Mouse (Mus musculus) midbrain, embryonic 12.5 days (tissue): ENCODE results near the gene Aqp11. TPM values are rescaled to one million over a fixed set of nuclear protein-coding genes. Genes with fewer than 3 reads are reported as not detected.

Source experiments
- ATAC-seq: fragments of 200-750 bp; cut with Nextera tagmentation; 2 replicates; pipeline ENCODE4 v1.8.0; 2017; ENCODE audit warnings: low read depth, moderate TSS enrichment, moderate library complexity; ENCODE audit not compliant: low FRiP score
- H3K27ac ChIP-seq: fragments of 300-500 bp; sonication (generic); replicated peaks from 2 replicates; pipeline ENCODE4 v1.5.1; 2016; ENCODE audit warnings: mild to moderate bottlenecking
- H3K27me3 ChIP-seq: fragments of 300-500 bp; sonication (generic); 2 replicates; pipeline ENCODE4 v1.6.1; 2016; ENCODE audit warnings: mild to moderate bottlenecking
- H3K36me3 ChIP-seq: fragments of 300-500 bp; sonication (generic); 2 replicates; pipeline ENCODE4 v1.6.1; 2016
- H3K4me1 ChIP-seq: fragments of 300-500 bp; sonication (generic); 2 replicates; pipeline ENCODE4 v1.6.1; 2016
- H3K4me2 ChIP-seq: fragments of 300-500 bp; sonication (generic); replicated peaks from 2 replicates; pipeline ENCODE4 v1.6.1; 2016; ENCODE audit warnings: mild to moderate bottlenecking, moderate library complexity
- H3K4me3 ChIP-seq: fragments of 300-500 bp; sonication (generic); 2 replicates; pipeline ENCODE4 v1.5.1; 2016; ENCODE audit warnings: mild to moderate bottlenecking
- H3K9ac ChIP-seq: fragments of 300-500 bp; sonication (generic); replicated peaks from 2 replicates; pipeline ENCODE4 v1.6.1; 2016; ENCODE audit warnings: mild to moderate bottlenecking, moderate library complexity
- H3K9me3 ChIP-seq: fragments of 300-500 bp; sonication (generic); 2 replicates; pipeline ENCODE4 v1.6.1; 2016; ENCODE audit warnings: mild to moderate bottlenecking
- WGBS: fragments of 180-500 bp; shearing (Covaris S2); methylation state at CpG from one replicate; pipeline ENCODE4 v1.1.7; 2016; 5-methylcytosine and 5-hydroxymethylcytosine counted together
- polyA plus RNA-seq: library from polyadenylated mRNA; unstranded; fragments of >200 nt; fragmentation: Nextera tagmentation; extraction: Ambion mirVana; gene quantifications from 2 replicates; pipeline ENCODE4 v1.2.1, GENCODE M21; 2016

The Aqp11 gene
- polyA plus RNA-seq: 5.7 and 6.9 TPM in 2 replicates

GRCm38 (mm10) chr7:97737638-97738456, at the start of gene Aqp11:
Gene Aqp11 (minus strand): TSS chr7:97738289.
- no peaks in the 10 kb centered on the region for H3K36me3 ChIP-seq
- H3K27me3 ChIP-seq: peaks cover 15% of the 10 kb centered on the region
- H3K4me2 ChIP-seq: peak within 1 kb of the TSS; percentile 89
- no peaks in the 10 kb centered on the region for H3K9me3 ChIP-seq
- peak within 1 kb of the TSS; percentile 67 for H3K9ac ChIP-seq
- H3K27ac ChIP-seq: no peak within 1 kb of the TSS; the same call in 1 of the 2 replicates
- peak; percentile 95 for ATAC-seq
- H3K4me1 ChIP-seq: peaks cover 14% of the 10 kb centered on the region
- H3K4me3 ChIP-seq: peak within 1 kb of the TSS; percentile 56
- WGBS: under 1% methylated on average over 57 of the region's 64 CpGs

DNA sequence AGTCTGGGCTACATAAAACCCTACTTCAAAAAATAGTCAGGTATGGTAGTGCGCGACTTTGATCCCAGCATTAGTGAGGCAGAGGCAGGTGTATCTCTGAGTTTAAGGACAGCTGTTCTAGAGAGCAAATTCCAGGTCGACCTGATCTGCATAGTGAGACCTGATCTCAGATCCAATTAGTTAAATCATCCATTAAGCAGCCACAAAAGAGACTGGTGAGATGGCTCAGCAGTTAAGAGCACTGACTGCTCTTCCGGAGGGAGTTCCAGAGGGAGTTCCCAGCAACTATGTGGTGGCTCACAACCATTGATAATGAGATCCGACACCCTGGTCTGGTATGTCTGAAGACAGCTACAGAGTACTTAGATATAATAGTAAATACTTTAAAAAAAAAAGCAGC, 45.4 kb upstream of the Aqp11 start:
- H3K27ac ChIP-seq: no peak overlapping the region
- H3K9me3 ChIP-seq: no peaks in the 10 kb centered on the region
- H3K4me2 ChIP-seq: no peak overlapping the region
- no peaks in the 10 kb centered on the region for H3K27me3 ChIP-seq
- no peak for ATAC-seq
- H3K9ac ChIP-seq: no peak overlapping the region
- WGBS: 60% methylated on average over 5 of the region's 5 CpGs
- H3K4me1 ChIP-seq: 0 out of 2 replicates have a peak, but pooled peaks cover 4% of the 10 kb centered on the region
- no peak overlapping the region for H3K4me3 ChIP-seq
- no peaks in the 10 kb centered on the region for H3K36me3 ChIP-seq

GRCm38 (mm10) chr7:97781496-97781895, 43.4 kb upstream of the Aqp11 start:
- H3K27me3 ChIP-seq: no peaks in the 10 kb centered on the region
- no peak overlapping the region for H3K27ac ChIP-seq
- no peak overlapping the region for H3K9ac ChIP-seq
- H3K4me2 ChIP-seq: no peak overlapping the region
- H3K36me3 ChIP-seq: no peaks in the 10 kb centered on the region
- no peak for ATAC-seq
- no peaks in the 10 kb centered on the region for H3K9me3 ChIP-seq
- no peaks in the 10 kb centered on the region for H3K4me1 ChIP-seq
- no peak overlapping the region for H3K4me3 ChIP-seq
- 76% methylated on average over 8 of the region's 8 CpGs for WGBS

GRCm38 (mm10) chr7:97780815-97781214, 42.7 kb upstream of the Aqp11 start:
- 94% methylated on average over 1 of the region's 1 CpGs for WGBS
- Histone ChIP-seq H3K4me3 (no peak overlapping the region), H3K4me2 (no peak overlapping the region), H3K36me3 (no peaks in the 10 kb centered on the region), H3K9me3 (no peaks in the 10 kb centered on the region), H3K9ac (no peak overlapping the region), H3K27me3 (no peaks in the 10 kb centered on the region), H3K27ac (no peak overlapping the region), H3K4me1 (no peaks in the 10 kb centered on the region)
- no peak for ATAC-seq

GRCm38 (mm10) chr7:97780222-97780621, 42.1 kb upstream of the Aqp11 start:
- Histone ChIP-seq H3K4me3 (no peak overlapping the region), H3K27me3 (no peaks in the 10 kb centered on the region), H3K4me1 (no peaks in the 10 kb centered on the region), H3K9me3 (no peaks in the 10 kb centered on the region), H3K4me2 (no peak overlapping the region), H3K36me3 (no peaks in the 10 kb centered on the region), H3K9ac (no peak overlapping the region), H3K27ac (no peak overlapping the region)
- whole genome bisulfite sequencing: 90% methylated on average over 1 of the region's 1 CpGs
- no peak for ATAC-seq

- H3K27me3 ChIP-seq: no peaks in the 10 kb centered on the region
- H3K4me1 ChIP-seq: no peaks in the 10 kb centered on the region
- H3K36me3 ChIP-seq: no peaks in the 10 kb centered on the region
- H3K4me2 ChIP-seq: no peak overlapping the region
- H3K4me3 ChIP-seq: no peak overlapping the region
- no peaks in the 10 kb centered on the region for H3K9me3 ChIP-seq
- no peak overlapping the region for H3K9ac ChIP-seq
- no peak overlapping the region for H3K27ac ChIP-seq
- 89% methylated on average over 4 of the region's 4 CpGs for WGBS
- ATAC-seq: no peak
Observed at GRCm38 (mm10) chr7:97777191-97777590, 39.1 kb upstream of the Aqp11 start.

DNA sequence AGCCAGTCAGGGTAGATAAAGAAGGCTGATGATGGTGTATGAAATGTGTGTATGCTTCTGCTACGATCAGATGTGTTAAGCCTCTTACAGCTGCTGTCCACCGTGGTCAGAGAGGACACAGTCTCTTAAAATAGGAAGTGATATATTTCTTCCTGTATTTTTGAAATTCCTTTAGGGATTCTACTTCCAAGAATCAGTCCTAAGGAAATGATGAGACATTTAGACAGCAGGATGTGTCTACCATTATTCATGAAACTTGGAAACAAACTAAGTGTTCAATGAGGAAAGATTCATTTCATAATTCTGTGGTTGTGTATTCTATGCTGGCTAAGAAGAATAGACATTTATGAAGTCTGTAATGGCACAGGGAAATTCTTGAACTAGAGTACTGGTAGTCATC, 37.8 kb upstream of the Aqp11 start:
- 77% methylated on average over 2 of the region's 2 CpGs for WGBS
- ATAC-seq: no peak
- no peaks in the 10 kb centered on the region for H3K27me3 ChIP-seq

DNA sequence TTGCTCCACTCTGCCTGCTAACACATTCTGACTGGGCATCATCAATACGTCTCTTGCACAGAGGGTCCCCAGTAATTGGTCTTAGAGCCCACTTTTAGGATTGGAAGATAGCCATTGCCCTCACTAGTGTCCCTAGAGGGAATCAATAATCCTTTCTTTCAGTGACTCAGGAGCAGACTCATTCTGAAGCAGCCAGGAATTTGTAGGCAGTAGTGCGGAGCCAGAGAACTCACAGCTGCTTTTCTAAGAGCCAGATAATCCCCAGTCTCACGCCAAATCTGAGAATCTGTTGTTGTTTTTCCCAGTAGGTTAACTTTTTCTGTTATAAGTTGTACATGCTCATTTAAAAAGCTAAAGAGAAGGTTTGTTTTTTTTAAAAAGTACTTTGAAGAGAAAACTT, 37.3 kb upstream of the Aqp11 start:
- H3K36me3 ChIP-seq: no peaks in the 10 kb centered on the region
- ATAC-seq: no peak
- H3K27ac ChIP-seq: no peak overlapping the region
- no peaks in the 10 kb centered on the region for H3K9me3 ChIP-seq
- no peak overlapping the region for H3K9ac ChIP-seq
- no peaks in the 10 kb centered on the region for H3K4me1 ChIP-seq
- H3K4me3 ChIP-seq: no peak overlapping the region
- H3K4me2 ChIP-seq: no peak overlapping the region
- H3K27me3 ChIP-seq: no peaks in the 10 kb centered on the region
- 10% methylated on average over 3 of the region's 3 CpGs for WGBS

More for the DNA sequence above, 37.8 kb upstream of the Aqp11 start:
- Histone ChIP-seq H3K4me1 (no peaks in the 10 kb centered on the region), H3K27ac (no peak overlapping the region), H3K4me3 (no peak overlapping the region), H3K36me3 (no peaks in the 10 kb centered on the region), H3K9me3 (no peaks in the 10 kb centered on the region), H3K9ac (no peak overlapping the region), H3K4me2 (no peak overlapping the region)

DNA sequence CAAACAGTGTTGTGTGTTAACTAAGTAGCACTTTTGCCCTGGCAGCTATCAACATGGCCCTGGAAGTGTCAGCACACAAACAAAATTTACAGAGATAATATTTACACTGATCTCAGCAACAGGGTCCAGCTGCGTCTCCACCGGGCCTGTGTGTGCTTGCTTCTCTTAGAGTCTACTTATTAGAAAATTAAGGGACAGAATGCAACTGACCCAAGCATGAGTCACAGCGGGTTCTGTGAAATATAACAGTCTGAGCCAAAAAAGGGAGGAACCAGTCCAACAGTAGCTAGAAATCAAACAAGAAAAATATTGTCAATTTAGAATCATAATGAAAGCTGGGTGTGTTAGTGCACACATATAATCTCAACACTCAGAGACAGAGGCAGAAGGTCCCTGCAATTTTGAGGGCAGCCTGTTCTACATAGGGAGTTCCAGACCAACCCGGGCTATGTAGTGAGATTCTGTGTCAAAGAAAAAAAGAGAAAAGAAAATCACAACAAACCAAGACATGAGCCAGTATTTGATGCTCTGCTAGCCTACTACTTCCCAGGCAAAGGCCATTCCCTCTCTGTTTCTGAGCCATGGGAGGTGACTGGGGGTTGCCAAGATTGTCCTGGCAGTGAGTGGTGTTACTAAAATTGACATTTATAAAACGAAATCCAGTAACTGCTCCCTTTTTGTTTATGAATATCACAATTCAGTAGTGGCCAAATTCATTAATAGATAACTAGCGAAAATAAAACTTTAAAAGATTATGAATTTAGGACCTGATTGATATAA, 32.9 kb upstream of the Aqp11 start:
- H3K9ac ChIP-seq: no peak overlapping the region
- ATAC-seq: no peak
- H3K36me3 ChIP-seq: no peaks in the 10 kb centered on the region
- WGBS: 87% methylated on average over 6 of the region's 6 CpGs
- H3K9me3 ChIP-seq: no peaks in the 10 kb centered on the region
- no peak overlapping the region for H3K27ac ChIP-seq
- no peak overlapping the region for H3K4me3 ChIP-seq
- H3K4me1 ChIP-seq: no peaks in the 10 kb centered on the region
- H3K4me2 ChIP-seq: no peak overlapping the region
- H3K27me3 ChIP-seq: no peaks in the 10 kb centered on the region

DNA sequence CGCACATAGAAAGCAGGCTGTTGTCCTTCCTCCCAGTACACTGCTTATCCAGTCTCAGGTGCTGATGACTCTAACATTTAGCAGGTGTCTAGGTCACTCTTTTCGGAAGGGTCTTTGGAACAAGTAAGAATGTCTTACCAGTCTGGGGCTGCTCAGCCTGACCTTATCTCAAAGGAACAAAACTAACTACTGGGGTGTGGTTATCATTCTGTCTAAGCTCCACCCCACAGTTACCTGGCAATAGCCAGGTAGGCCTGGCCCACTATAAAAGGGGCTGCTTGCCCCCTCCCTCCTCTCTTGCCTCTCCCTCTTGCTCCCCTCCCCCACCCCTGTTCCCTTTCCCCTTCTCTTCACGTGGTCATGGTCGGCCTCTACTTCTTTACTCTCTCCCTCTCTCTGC, 30.9 kb upstream of the Aqp11 start:
- WGBS: 81% methylated on average over 4 of the region's 4 CpGs
- no peaks in the 10 kb centered on the region for H3K27me3 ChIP-seq
- no peak overlapping the region for H3K4me3 ChIP-seq
- ATAC-seq: no peak
- H3K9ac ChIP-seq: no peak overlapping the region
- no peaks in the 10 kb centered on the region for H3K36me3 ChIP-seq
- no peaks in the 10 kb centered on the region for H3K9me3 ChIP-seq
- no peaks in the 10 kb centered on the region for H3K4me1 ChIP-seq
- no peak overlapping the region for H3K27ac ChIP-seq
- H3K4me2 ChIP-seq: no peak overlapping the region

DNA sequence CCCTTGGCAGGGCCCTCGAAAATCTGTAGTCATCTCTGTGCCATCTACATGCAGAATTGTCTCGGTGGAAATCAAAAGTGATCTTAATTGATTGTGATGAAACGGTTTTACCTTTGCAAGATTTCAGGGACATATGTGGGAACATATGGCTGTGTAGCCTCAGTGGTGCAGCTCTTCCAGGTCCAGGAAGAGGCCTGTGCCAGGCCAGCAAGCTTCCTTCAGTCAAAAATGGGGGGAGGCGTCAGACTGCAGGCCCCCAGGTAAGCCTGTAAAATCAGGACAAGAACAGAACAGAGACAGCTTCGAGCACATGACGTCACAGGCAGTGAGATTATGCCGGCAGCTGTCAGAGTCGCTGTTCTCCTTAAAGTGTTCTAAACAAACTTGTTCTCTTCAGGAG, 29.8 kb upstream of the Aqp11 start:
- H3K4me2 ChIP-seq: no peak overlapping the region
- no peak for ATAC-seq
- H3K36me3 ChIP-seq: no peaks in the 10 kb centered on the region
- H3K9me3 ChIP-seq: no peaks in the 10 kb centered on the region
- no peak overlapping the region for H3K9ac ChIP-seq
- WGBS: 86% methylated on average over 8 of the region's 8 CpGs
- no peak overlapping the region for H3K4me3 ChIP-seq
- H3K4me1 ChIP-seq: no peaks in the 10 kb centered on the region
- no peak overlapping the region for H3K27ac ChIP-seq
- H3K27me3 ChIP-seq: no peaks in the 10 kb centered on the region

- H3K4me1 ChIP-seq: no peaks in the 10 kb centered on the region
- no peak overlapping the region for H3K27ac ChIP-seq
- no peak for ATAC-seq
- H3K4me2 ChIP-seq: no peak overlapping the region
- no peaks in the 10 kb centered on the region for H3K27me3 ChIP-seq
- no peak overlapping the region for H3K9ac ChIP-seq
- no peak overlapping the region for H3K4me3 ChIP-seq
- 84% methylated on average over 9 of the region's 9 CpGs for WGBS
- H3K9me3 ChIP-seq: no peaks in the 10 kb centered on the region
- no peaks in the 10 kb centered on the region for H3K36me3 ChIP-seq
Observed at GRCm38 (mm10) chr7:97766406-97767166, 28.5 kb upstream of the Aqp11 start.
